18 mouse cellular contexts compared by ENCODE assay signal in genomic region chr4:82608768-82609610, GRCm38 (mm10).
DNase-seq lines count a peak whose midpoint lies in the region; ATAC-seq and TF ChIP-seq lines count a peak whose summit lies in the region.
"Had no signal": no experiment of that assay in that cellular context is flagged by ENCODE, and none has a peak within 500 bp of the region (broad histone marks: within the 10 kb centered on the region; RNA-seq: fewer than 3 reads in every experiment).

No protein-coding gene starts in this region.

- H3K36me3 ChIP-seq in kidney, postnatal 0 days (ENCODE audit: insufficient read depth, low read length): no peaks in the 10 kb centered on the region
- H3K36me3 ChIP-seq: limb, embryonic 15.5 days; liver, embryonic 15.5 days; midbrain, embryonic 13.5 days had no signal

- DNase-seq in heart, adult 11 months: peak; percentile 29
- DNase-seq in heart, adult 18-20 months: no peak
- peak; percentile 71 for DNase-seq in kidney, postnatal 0 days (ENCODE audit: low spot score)
- DNase-seq in kidney, postnatal 4 days: no peak
- DNase-seq in 3T3-L1 (ENCODE audit: low read depth, low spot score) (peak; percentile 40), MN1 (ENCODE audit: low spot score) (no peak)
- DNase-seq: adrenal gland, adult 2 months; cerebellum, adult 8-10 months; heart, adult 2 months; right cerebral cortex, postnatal 25 days; thymus, adult 2 months had no signal

- WGBS in kidney, postnatal 0 days: 20% methylated on average over 9 of the region's 9 CpGs

- no peaks in the 10 kb centered on the region for H3K9me3 ChIP-seq in kidney, postnatal 0 days (replicated peaks; ENCODE audit: low read length)
- H3K9me3 ChIP-seq: limb, embryonic 15.5 days; liver, embryonic 15.5 days; midbrain, embryonic 13.5 days had no signal

- H3K4me3 ChIP-seq in kidney, postnatal 0 days (replicated peaks; ENCODE audit: low read depth, low read length): no peak overlapping the region
- H3K4me3 ChIP-seq in embryonic fibroblast, embryonic 13.5 days (ENCODE audit: insufficient read depth, low read length): no peak overlapping the region
- H3K4me3 ChIP-seq: heart, adult 2 months; limb, embryonic 15.5 days; liver, embryonic 15.5 days; midbrain, embryonic 13.5 days had no signal

- H3K27me3 ChIP-seq in kidney, postnatal 0 days (ENCODE audit: insufficient read depth, low read length): no peaks in the 10 kb centered on the region
- H3K27me3 ChIP-seq: limb, embryonic 15.5 days; liver, embryonic 15.5 days; midbrain, embryonic 13.5 days had no signal

- TF ChIP-seq POLR2A in embryonic fibroblast, embryonic 13.5 days (IDR thresholded peaks at IDR 0.05; ENCODE audit: low read depth, low read length): no peak

- 0 out of 2 replicates have a peak, but pooled peaks have one; percentile 36 for ATAC-seq in kidney, postnatal 0 days (replicated peaks; ENCODE audit: low FRiP score, low read depth)
- ATAC-seq: forebrain, embryonic 14.5 days; hindbrain, embryonic 16.5 days; intestine, embryonic 16.5 days; midbrain, embryonic 13.5 days had no signal

- peak; percentile 31; the same call in 1 of the 2 replicates for TF ChIP-seq CTCF in kidney, postnatal 0 days (IDR thresholded peaks at IDR 0.05; ENCODE audit: low read depth)
- TF ChIP-seq CTCF in embryonic fibroblast, embryonic 13.5 days (IDR thresholded peaks at IDR 0.05; ENCODE audit: borderline replicate concordance, insufficient read depth, low read length): no peak

- H3K4me1 ChIP-seq in kidney, postnatal 0 days (replicated peaks; ENCODE audit: insufficient read depth, low read length): peaks cover 4% of the 10 kb centered on the region; the same call in 1 of the 2 replicates
- H3K4me1 ChIP-seq in embryonic fibroblast, embryonic 13.5 days (ENCODE audit: control insufficient read depth, insufficient read depth, low read length): peaks cover 8% of the 10 kb centered on the region
- H3K4me1 ChIP-seq: liver, embryonic 15.5 days had no signal

- H3K27ac ChIP-seq in kidney, postnatal 0 days: no peak overlapping the region; the same call in 1 of the 2 replicates
- peak overlapping the region; percentile 88 for H3K27ac ChIP-seq in embryonic fibroblast, embryonic 13.5 days (ENCODE audit: insufficient read depth, low read length)
- H3K27ac ChIP-seq: heart, adult 2 months; limb, embryonic 15.5 days; liver, embryonic 15.5 days; midbrain, embryonic 13.5 days had no signal

- no peak overlapping the region for H3K4me2 ChIP-seq in kidney, postnatal 0 days (ENCODE audit: low read length)
- H3K4me2 ChIP-seq: limb, embryonic 15.5 days; liver, embryonic 15.5 days; midbrain, embryonic 13.5 days had no signal

- H3K9ac ChIP-seq in kidney, postnatal 0 days (ENCODE audit: low read depth, low read length): no peak overlapping the region
- H3K9ac ChIP-seq: limb, embryonic 15.5 days; liver, embryonic 15.5 days; midbrain, embryonic 13.5 days had no signal

Comparison
In these comparisons a context has a peak if more than half of its experiments do, and no peak if none do; other contexts are left out.
1. DNase-seq: peak in heart, adult 11 months (single experiment), kidney, postnatal 0 days (single experiment) and 3T3-L1 (single experiment); none in heart, adult 18-20 months (0 of 2), kidney, postnatal 4 days (0 of 2) and MN1 (single experiment).